Comparison of ENCODE assay signal across 8 mouse cellular contexts in genomic region chr17:3314625-3315020, GRCm38 (mm10). TPM values are rescaled to one million over a fixed set of nuclear protein-coding genes. Genes with fewer than 3 reads are reported as not detected.
A peak's percentile ranks its signal among the peaks of the same experiment; 100 is the strongest.
DNase-seq lines count a peak whose midpoint lies in the region; ATAC-seq lines count a peak whose summit lies in the region.

No protein-coding gene starts in this region.

- H3K36me3 ChIP-seq in neural tube, embryonic 11.5 days (ENCODE audit: control insufficient read depth, insufficient read depth, low read length) = no peaks in the 10 kb centered on the region
- no peaks in the 10 kb centered on the region for H3K36me3 ChIP-seq in forebrain, embryonic 13.5 days (ENCODE audit: poor library complexity, severe bottlenecking)
- no peaks in the 10 kb centered on the region for H3K36me3 ChIP-seq in liver, embryonic 11.5 days (ENCODE audit: control insufficient read depth, insufficient read depth, low read length)
- H3K36me3 ChIP-seq in stomach, embryonic 15.5 days = no peaks in the 10 kb centered on the region

- no peak for DNase-seq in neural tube, embryonic 11.5 days (ENCODE audit: low spot score)
- no peak for DNase-seq in neural tube, embryonic 10.5 days (ENCODE audit: extremely low spot score, low spot score)
- DNase-seq in liver, embryonic 11.5 days (ENCODE audit: low spot score) = no peak
- DNase-seq in layer of hippocampus, adult 8-10 months (ENCODE audit: low spot score in 2 of 2) = no peak
- DNase-seq in frontal cortex, adult 2 months (ENCODE audit: extremely low spot score in 1 of 2, low spot score in 1 of 2) = no peak
- DNase-seq in gastrocnemius, adult 8-10 months (ENCODE audit: low spot score in 2 of 2) = no peak

- no peaks in the 10 kb centered on the region for H3K9me3 ChIP-seq in neural tube, embryonic 11.5 days (ENCODE audit: control insufficient read depth, low read length)
- no peaks in the 10 kb centered on the region for H3K9me3 ChIP-seq in forebrain, embryonic 13.5 days (replicated peaks)
- H3K9me3 ChIP-seq in liver, embryonic 11.5 days (ENCODE audit: control insufficient read depth, low read length) = no peaks in the 10 kb centered on the region
- H3K9me3 ChIP-seq in stomach, embryonic 15.5 days = no peaks in the 10 kb centered on the region

- no peaks in the 10 kb centered on the region for H3K27me3 ChIP-seq in neural tube, embryonic 11.5 days (ENCODE audit: control insufficient read depth, insufficient read depth, low read length)
- H3K27me3 ChIP-seq in forebrain, embryonic 13.5 days = no peaks in the 10 kb centered on the region; the same call in 1 of the 2 replicates
- no peaks in the 10 kb centered on the region for H3K27me3 ChIP-seq in liver, embryonic 11.5 days (replicated peaks; ENCODE audit: control insufficient read depth, insufficient read depth, low read length)
- no peaks in the 10 kb centered on the region for H3K27me3 ChIP-seq in stomach, embryonic 15.5 days (replicated peaks)

- no peaks in the 10 kb centered on the region for H3K4me1 ChIP-seq in neural tube, embryonic 11.5 days (ENCODE audit: control insufficient read depth, insufficient read depth, low read length)
- H3K4me1 ChIP-seq in forebrain, embryonic 13.5 days = 0 out of 2 replicates have a peak, but pooled peaks cover 8% of the 10 kb centered on the region
- no peaks in the 10 kb centered on the region for H3K4me1 ChIP-seq in liver, embryonic 11.5 days (replicated peaks; ENCODE audit: control insufficient read depth, insufficient read depth, low read length)
- no peaks in the 10 kb centered on the region for H3K4me1 ChIP-seq in stomach, embryonic 15.5 days

- 35% methylated on average over 3 of the region's 3 CpGs for WGBS in neural tube, embryonic 11.5 days
- WGBS in forebrain, embryonic 13.5 days = 39% methylated on average over 3 of the region's 3 CpGs
- WGBS in liver, embryonic 11.5 days = 38% methylated on average over 3 of the region's 3 CpGs
- 25% methylated on average over 3 of the region's 3 CpGs for WGBS in stomach, embryonic 15.5 days

- H3K4me2 ChIP-seq in neural tube, embryonic 11.5 days (ENCODE audit: low read depth) = peak overlapping the region; percentile 53
- peak overlapping the region; percentile 67 for H3K4me2 ChIP-seq in forebrain, embryonic 13.5 days
- H3K4me2 ChIP-seq in liver, embryonic 11.5 days = peak overlapping the region; percentile 68
- peak overlapping the region; percentile 67 for H3K4me2 ChIP-seq in stomach, embryonic 15.5 days

- no peak overlapping the region for H3K27ac ChIP-seq in neural tube, embryonic 11.5 days (ENCODE audit: low read depth, low read length)
- no peak overlapping the region for H3K27ac ChIP-seq in forebrain, embryonic 13.5 days
- H3K27ac ChIP-seq in liver, embryonic 11.5 days (ENCODE audit: low read depth, low read length) = no peak overlapping the region
- H3K27ac ChIP-seq in stomach, embryonic 15.5 days = peak overlapping the region; percentile 68; the same call in 1 of the 2 replicates

- no peak overlapping the region; the same call in 1 of the 2 replicates for H3K9ac ChIP-seq in neural tube, embryonic 11.5 days (ENCODE audit: low read length)
- no peak overlapping the region; the same call in 1 of the 2 replicates for H3K9ac ChIP-seq in forebrain, embryonic 13.5 days
- H3K9ac ChIP-seq in liver, embryonic 11.5 days (ENCODE audit: low read depth, low read length) = peak overlapping the region; percentile 64
- H3K9ac ChIP-seq in stomach, embryonic 15.5 days = no peak overlapping the region; the same call in 1 of the 2 replicates

- H3K4me3 ChIP-seq in neural tube, embryonic 11.5 days (ENCODE audit: low read depth, low read length) = peak overlapping the region; percentile 24
- H3K4me3 ChIP-seq in forebrain, embryonic 13.5 days = peak overlapping the region; percentile 40
- peak overlapping the region; percentile 43 for H3K4me3 ChIP-seq in liver, embryonic 11.5 days (ENCODE audit: low read depth, low read length)
- peak overlapping the region; percentile 44 for H3K4me3 ChIP-seq in stomach, embryonic 15.5 days (replicated peaks)

- peak; percentile 53; the same call in 1 of the 2 replicates for ATAC-seq in neural tube, embryonic 11.5 days (ENCODE audit: insufficient read depth, low FRiP score, low TSS enrichment)
- no peak for ATAC-seq in forebrain, embryonic 13.5 days
- 0 out of 2 replicates have a peak, but pooled peaks have one; percentile 13 for ATAC-seq in liver, embryonic 11.5 days (replicated peaks; ENCODE audit: low FRiP score)
- no peak for ATAC-seq in stomach, embryonic 15.5 days (ENCODE audit: insufficient read depth, low FRiP score, low read depth)

RNA-seq across cellular contexts. Expression of gene Tiam2, which starts 11.8 kb away (rescaled TPM):
- polyA plus RNA-seq in neural tube, embryonic 11.5 days (2014; fragmentation: Nextera tagmentation; extraction: Ambion mirVana) = 3.2 and 5.2 TPM in 2 replicates
- polyA plus RNA-seq in forebrain, embryonic 13.5 days (2015; fragmentation: Nextera tagmentation; extraction: Ambion mirVana) = 37.2 and 51.0 TPM in 2 replicates
- polyA plus RNA-seq in liver, embryonic 11.5 days (2014; fragmentation: Nextera tagmentation; extraction: Ambion mirVana) = 2.7 and 2.8 TPM in 2 replicates
- 4.0 TPM in 2 replicates for polyA plus RNA-seq in stomach, embryonic 15.5 days (2015; fragmentation: Nextera tagmentation; extraction: Ambion mirVana)
- 10 to 100 TPM; 29.3 to 36.2 (median 33.9) TPM for total RNA-seq in layer of hippocampus, adult 8-10 months (2022)
- 126 and 143 TPM in 2 replicates for polyA plus RNA-seq in frontal cortex, adult 2 months (2012; rRNA removed)
- 1 to 10 TPM; 2.3 to 4.1 (median 2.8) TPM for total RNA-seq in gastrocnemius, adult 8-10 months (2022)

Comparison
In these comparisons a context has a peak if more than half of its experiments do, and no peak if none do; other contexts are left out.
1. ATAC-seq: peak in neural tube, embryonic 11.5 days (single experiment) and liver, embryonic 11.5 days (single experiment); none in forebrain, embryonic 13.5 days (single experiment) and stomach, embryonic 15.5 days (single experiment).
2. Peak in every context shown above with its lines, with median percentiles within 50 percentile points of each other: H3K4me2 ChIP-seq and H3K4me3 ChIP-seq.